Mouse (Mus musculus) liver, postnatal 0 days (tissue): ENCODE measurements around the gene Col23a1. TPM values are rescaled to one million over a fixed set of nuclear protein-coding genes. Genes with fewer than 3 reads are reported as not detected.

ENCODE experiments used
- ATAC-seq: fragments of 200-750 bp; cut with Nextera tagmentation; 2 replicates; pipeline ENCODE4 v1.8.0; 2017; ENCODE audit warnings: mild to moderate bottlenecking, moderate library complexity
- DNase-seq: peaks from one replicate; pipeline ENCODE4 v3.0.0-alpha.2; 2016
- H3K27ac ChIP-seq: fragments of 300-500 bp; sonication (generic); 2 replicates; pipeline ENCODE4 v1.5.1; 2014; ENCODE audit warnings: antibody characterized with exemption, moderate library complexity, mild to moderate bottlenecking, low read depth
- H3K27me3 ChIP-seq: fragments of 300-500 bp; sonication (generic); 2 replicates; pipeline ENCODE4 v1.6.1; 2014; ENCODE audit warnings: low read length, control low read depth, mixed read lengths; ENCODE audit not compliant: insufficient read depth
- H3K36me3 ChIP-seq: fragments of 300-500 bp; sonication (generic); replicated peaks from 2 replicates; pipeline ENCODE4 v1.6.1; 2014; ENCODE audit warnings: mild to moderate bottlenecking, control low read depth, low read length, moderate library complexity, mixed read lengths; ENCODE audit not compliant: insufficient read depth
- H3K4me1 ChIP-seq: fragments of 300-500 bp; sonication (generic); 2 replicates; pipeline ENCODE4 v1.6.1; 2014; ENCODE audit warnings: antibody characterized with exemption, mild to moderate bottlenecking, control low read depth; ENCODE audit not compliant: insufficient read depth
- H3K4me2 ChIP-seq: fragments of 300-500 bp; sonication (generic); 2 replicates; pipeline ENCODE4 v1.6.1; 2014; ENCODE audit warnings: low read depth, mild to moderate bottlenecking, low read length, moderate library complexity, mixed read lengths
- H3K4me3 ChIP-seq: fragments of 300-500 bp; sonication (generic); 2 replicates; pipeline ENCODE4 v1.5.1; 2014; ENCODE audit warnings: low read depth, low read length
- H3K9ac ChIP-seq: fragments of 300-500 bp; sonication (generic); replicated peaks from 2 replicates; pipeline ENCODE4 v1.6.1; 2014; ENCODE audit warnings: mild to moderate bottlenecking, moderate library complexity
- H3K9me3 ChIP-seq: fragments of 300-500 bp; sonication (generic); 2 replicates; pipeline ENCODE4 v1.6.1; 2016; ENCODE audit warnings: mild to moderate bottlenecking, control low read depth, low read length, mixed read lengths
- CTCF ChIP-seq: sonication (generic); IDR thresholded peaks from 2 replicates; pipeline ENCODE4 v1.5.1; 2016; ENCODE audit warnings: antibody characterized with exemption, low read depth
- EP300 ChIP-seq: IDR thresholded peaks from 2 replicates; pipeline ENCODE4 v1.6.1; 2016; ENCODE audit warnings: antibody characterized with exemption, low read depth, mild to moderate bottlenecking
- WGBS: fragments of 180-500 bp; shearing (Covaris S2); extraction: QIAGEN DNeasy Blood & Tissue Kit; methylation state at CpG from one replicate; pipeline ENCODE4 v1.1.7; 2014; ENCODE audit not compliant: insufficient replicate concordance; 5-methylcytosine and 5-hydroxymethylcytosine counted together
- polyA plus RNA-seq: library from polyadenylated mRNA; unstranded; fragments of >200 nt; fragmentation: Nextera tagmentation; extraction: Ambion mirVana; gene quantifications from 2 replicates; pipeline ENCODE4 v1.2.1, GENCODE M21; 2015

The Col23a1 gene
- polyA plus RNA-seq, 1 experiment from 2014 or later = 0.13 TPM

DNA sequence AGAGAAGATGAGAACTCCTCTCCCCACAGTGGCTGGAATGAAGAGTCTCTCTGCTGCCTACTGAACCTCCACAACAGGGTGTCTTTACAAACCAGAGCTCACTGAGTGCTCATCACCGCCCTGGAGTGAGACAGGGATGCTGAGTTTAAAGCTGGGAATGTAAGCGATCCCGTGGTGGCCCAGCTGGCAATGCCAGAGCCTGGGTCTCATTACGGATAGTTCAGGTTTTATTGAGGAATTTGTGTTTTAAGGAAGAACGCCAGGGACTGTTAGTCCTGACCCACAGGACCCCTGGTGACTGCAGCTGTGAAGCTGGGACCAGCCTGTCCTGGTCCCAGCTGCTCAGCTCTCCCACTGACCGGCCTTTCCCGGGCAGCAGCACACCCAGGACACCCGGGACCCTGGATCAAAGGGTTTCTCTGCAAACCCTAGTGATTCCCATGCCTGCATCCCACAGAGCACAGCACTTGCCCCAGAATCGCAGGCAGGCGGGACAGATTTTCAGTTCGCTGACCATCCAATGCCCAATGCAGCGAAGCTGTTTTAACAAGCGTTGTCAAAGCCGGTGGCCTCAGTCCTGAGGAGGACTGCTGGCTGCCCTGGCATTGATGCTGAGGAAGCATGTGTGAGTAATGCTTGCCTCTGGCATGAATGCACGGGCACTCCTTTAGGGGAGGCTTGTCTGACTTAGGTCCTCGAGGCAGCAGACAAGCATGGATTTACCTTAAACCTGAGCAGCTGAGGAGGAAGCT is 139.9 kb downstream of the Col23a1 start:
- DNase-seq = no peak
- no peaks in the 10 kb centered on the region for H3K9me3 ChIP-seq
- no peak overlapping the region for H3K27ac ChIP-seq
- no peak overlapping the region for H3K4me3 ChIP-seq
- 56% methylated on average over 16 of the region's 16 CpGs for WGBS
- no peaks in the 10 kb centered on the region for H3K4me1 ChIP-seq
- no peak overlapping the region for H3K4me2 ChIP-seq
- H3K27me3 ChIP-seq = no peaks in the 10 kb centered on the region
- no peaks in the 10 kb centered on the region for H3K36me3 ChIP-seq
- ATAC-seq = no peak
- H3K9ac ChIP-seq = no peak overlapping the region
- no peak for TF ChIP-seq EP300
- TF ChIP-seq CTCF = no peak

DNA sequence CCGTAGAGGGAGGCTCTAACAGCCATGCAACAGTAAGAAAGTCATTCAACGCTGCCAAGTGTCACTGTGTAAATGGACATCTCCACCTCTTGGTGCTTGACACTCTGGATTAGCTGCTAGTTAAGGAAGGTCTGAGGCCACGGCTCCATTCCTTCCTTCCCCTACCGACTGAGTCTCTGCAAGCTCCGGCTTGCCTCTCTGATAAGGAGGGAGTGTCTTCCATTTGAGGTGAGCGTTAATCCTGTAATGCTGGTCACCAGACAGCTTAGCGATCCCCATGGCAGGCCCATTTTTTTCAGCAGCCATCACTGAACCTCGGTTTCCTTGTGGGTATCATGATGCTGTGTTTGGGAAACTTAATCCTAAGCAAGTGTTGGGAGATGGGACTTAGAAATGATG is 140.5 kb downstream of the Col23a1 start:
- Histone ChIP-seq H3K4me1 (no peaks in the 10 kb centered on the region), H3K9me3 (no peaks in the 10 kb centered on the region), H3K4me2 (no peak overlapping the region), H3K27me3 (no peaks in the 10 kb centered on the region), H3K4me3 (no peak overlapping the region), H3K27ac (no peak overlapping the region), H3K9ac (no peak overlapping the region), H3K36me3 (no peaks in the 10 kb centered on the region)
- TF ChIP-seq EP300 (no peak), CTCF (no peak)
- DNase-seq (no peak), ATAC-seq (no peak)
- 46% methylated on average over 8 of the region's 8 CpGs for WGBS

DNA sequence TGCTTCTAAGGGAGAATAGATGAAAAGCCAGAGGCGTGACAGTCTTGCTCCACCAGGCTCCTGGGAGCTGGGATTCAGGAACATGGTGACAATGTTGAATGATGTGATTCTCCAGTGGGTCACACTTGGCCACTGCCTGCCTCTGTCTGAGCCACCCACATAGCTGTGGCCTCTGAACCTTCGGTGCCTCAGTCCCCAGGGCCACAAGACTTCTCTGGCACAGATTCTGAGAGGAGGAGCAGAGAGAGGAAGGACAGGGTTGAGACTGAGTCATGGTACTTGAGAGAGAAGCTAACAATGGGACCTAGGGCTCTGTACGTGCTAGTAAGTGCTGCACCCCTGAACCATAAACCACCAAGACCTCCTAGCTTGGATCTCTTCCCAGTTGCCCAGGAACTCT is 141.6 kb downstream of the Col23a1 start:
- H3K4me1 ChIP-seq = no peaks in the 10 kb centered on the region
- no peak for ATAC-seq
- no peak for TF ChIP-seq EP300
- TF ChIP-seq CTCF = no peak
- no peak overlapping the region for H3K4me3 ChIP-seq
- no peak overlapping the region for H3K4me2 ChIP-seq
- no peaks in the 10 kb centered on the region for H3K9me3 ChIP-seq
- H3K27ac ChIP-seq = no peak overlapping the region
- H3K27me3 ChIP-seq = no peaks in the 10 kb centered on the region
- no peak overlapping the region for H3K9ac ChIP-seq
- no peak for DNase-seq
- no peaks in the 10 kb centered on the region for H3K36me3 ChIP-seq
- 57% methylated on average over 3 of the region's 3 CpGs for WGBS

DNA sequence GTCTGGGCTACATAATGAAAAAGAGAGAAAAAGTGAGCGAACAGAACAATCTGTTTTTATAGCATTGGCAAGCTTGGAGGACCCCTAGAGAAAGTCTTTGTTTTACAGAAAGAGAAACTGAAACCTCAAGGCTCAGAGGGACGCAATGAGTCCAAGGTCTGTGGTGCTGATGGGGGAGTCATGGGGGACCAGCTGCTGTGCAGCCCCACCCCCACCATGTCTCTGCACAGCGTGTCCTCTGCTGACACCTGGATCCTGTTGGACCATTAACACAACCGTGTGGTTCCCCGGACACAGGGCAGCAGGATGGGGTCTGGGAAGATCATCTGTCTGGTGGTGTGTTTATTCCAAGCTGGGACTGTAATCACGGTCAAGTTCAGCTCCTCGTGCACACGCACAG is 142.2 kb downstream of the Col23a1 start:
- no peak overlapping the region for H3K9ac ChIP-seq
- no peak overlapping the region for H3K27ac ChIP-seq
- no peak for ATAC-seq
- H3K4me2 ChIP-seq = no peak overlapping the region
- DNase-seq = no peak
- no peaks in the 10 kb centered on the region for H3K27me3 ChIP-seq
- H3K36me3 ChIP-seq = no peaks in the 10 kb centered on the region
- H3K4me1 ChIP-seq = no peaks in the 10 kb centered on the region
- TF ChIP-seq EP300 (no peak), CTCF (no peak)
- H3K4me3 ChIP-seq = no peak overlapping the region
- 76% methylated on average over 8 of the region's 8 CpGs for WGBS
- H3K9me3 ChIP-seq = no peaks in the 10 kb centered on the region

DNA sequence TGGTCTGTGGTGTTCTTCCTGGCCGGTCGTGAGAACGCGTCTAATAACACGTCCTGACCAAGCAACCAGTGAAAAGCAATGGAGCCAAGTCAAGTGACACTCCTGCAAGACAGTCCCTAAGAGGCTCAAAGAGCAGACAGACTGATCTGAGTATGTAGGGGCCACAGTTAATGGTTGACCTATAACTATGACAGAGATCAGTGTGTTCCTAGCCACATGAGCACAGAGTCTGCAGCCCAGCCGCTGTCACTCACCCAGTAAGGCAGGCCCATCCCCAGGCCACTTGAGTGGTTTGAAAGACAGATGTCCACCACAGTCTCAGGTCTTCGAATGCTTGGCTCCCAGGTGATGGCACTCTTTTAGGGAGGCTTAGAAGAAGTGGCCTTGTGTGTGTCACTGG is 152.3 kb downstream of the Col23a1 start:
- no peak for DNase-seq
- WGBS = 92% methylated on average over 7 of the region's 7 CpGs
- TF ChIP-seq EP300 (no peak), CTCF (no peak)
- Histone ChIP-seq H3K27me3 (no peaks in the 10 kb centered on the region), H3K4me1 (no peaks in the 10 kb centered on the region), H3K9ac (no peak overlapping the region), H3K4me3 (no peak overlapping the region), H3K4me2 (no peak overlapping the region), H3K9me3 (no peaks in the 10 kb centered on the region), H3K27ac (no peak overlapping the region), H3K36me3 (no peaks in the 10 kb centered on the region)
- no peak for ATAC-seq

DNA sequence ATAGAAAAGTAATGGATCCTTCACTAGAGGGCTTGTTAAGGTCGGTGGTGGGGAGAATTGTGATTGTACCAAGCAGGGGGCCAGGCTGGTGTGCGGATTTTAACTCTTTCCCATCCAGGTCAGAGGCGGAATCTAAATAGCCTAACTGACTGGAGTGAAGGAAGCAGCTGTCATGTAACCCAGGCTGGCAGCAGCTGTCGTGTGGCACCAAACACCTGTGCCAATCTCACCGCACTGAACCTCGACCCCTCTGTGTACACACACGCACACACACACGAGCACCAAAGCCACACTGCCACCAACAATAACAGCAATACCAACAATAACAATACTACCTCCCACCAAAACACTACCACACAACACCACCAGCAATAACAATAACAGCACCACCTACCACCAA is 152.9 kb downstream of the Col23a1 start:
- Histone ChIP-seq H3K27ac (no peak overlapping the region), H3K9me3 (no peaks in the 10 kb centered on the region), H3K36me3 (no peaks in the 10 kb centered on the region), H3K4me1 (no peaks in the 10 kb centered on the region), H3K4me3 (no peak overlapping the region), H3K27me3 (no peaks in the 10 kb centered on the region), H3K9ac (no peak overlapping the region), H3K4me2 (no peak overlapping the region)
- DNase-seq (no peak), ATAC-seq (no peak)
- TF ChIP-seq EP300 (no peak), CTCF (no peak)
- WGBS = 82% methylated on average over 8 of the region's 8 CpGs

DNA sequence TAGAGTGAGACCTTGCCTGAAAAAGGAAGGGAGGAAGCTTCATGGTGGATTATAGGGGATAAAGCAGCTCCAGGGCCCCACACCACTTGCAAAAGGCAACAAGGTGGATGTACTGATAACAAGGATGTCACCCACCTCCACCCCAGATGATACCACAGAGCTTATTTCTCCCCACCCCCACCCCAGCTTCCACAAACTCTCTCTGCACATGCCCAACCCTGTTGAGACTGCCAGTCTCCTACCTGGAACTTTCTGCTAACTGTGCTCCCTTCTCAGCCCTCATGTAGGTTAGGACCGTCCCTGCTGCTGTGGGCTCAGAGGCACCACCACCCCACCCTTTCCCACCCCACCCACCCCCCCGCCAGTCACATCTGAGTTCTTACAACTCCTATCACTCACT is 154.1 kb downstream of the Col23a1 start:
- no peaks in the 10 kb centered on the region for H3K4me1 ChIP-seq
- no peaks in the 10 kb centered on the region for H3K9me3 ChIP-seq
- TF ChIP-seq EP300 (0 out of 2 replicates have a peak, but pooled peaks have one; percentile 40), CTCF (no peak)
- ATAC-seq (peak; percentile 85), DNase-seq (no peak)
- no peak overlapping the region for H3K4me3 ChIP-seq
- H3K27me3 ChIP-seq = no peaks in the 10 kb centered on the region
- H3K36me3 ChIP-seq = no peaks in the 10 kb centered on the region
- whole genome bisulfite sequencing = 38% methylated on average over 2 of the region's 2 CpGs
- no peak overlapping the region for H3K9ac ChIP-seq
- H3K27ac ChIP-seq = peak overlapping the region; percentile 29; the same call in 1 of the 2 replicates
- H3K4me2 ChIP-seq = peak overlapping the region; percentile 29; the same call in 1 of the 2 replicates
